Mouse (Mus musculus) megakaryocyte-erythroid progenitor cell, adult 5 weeks (primary cell): Measurements from ENCODE around the gene Wdr53. TPM values are rescaled to one million over a fixed set of nuclear protein-coding genes. Genes with fewer than 3 reads are reported as not detected.

Experiments
- polyA plus RNA-seq: library from polyadenylated mRNA; stranded (reverse); fragments of >175 nt; gene quantifications from 2 replicates; pipeline ENCODE4 v1.2.3, GENCODE M21; 2012

The Wdr53 gene
- polyA plus RNA-seq, result 10.8 and 14.9 TPM in 2 replicates

GRCm38 (mm10) chr16:32246952-32247370 is at the start of gene Wdr53, which contains the start of gene Fbxo45:
Gene Wdr53, plus strand, starts transcription at chr16:32247227.
Gene Fbxo45, minus strand, starts transcription at chr16:32247158.

DNA sequence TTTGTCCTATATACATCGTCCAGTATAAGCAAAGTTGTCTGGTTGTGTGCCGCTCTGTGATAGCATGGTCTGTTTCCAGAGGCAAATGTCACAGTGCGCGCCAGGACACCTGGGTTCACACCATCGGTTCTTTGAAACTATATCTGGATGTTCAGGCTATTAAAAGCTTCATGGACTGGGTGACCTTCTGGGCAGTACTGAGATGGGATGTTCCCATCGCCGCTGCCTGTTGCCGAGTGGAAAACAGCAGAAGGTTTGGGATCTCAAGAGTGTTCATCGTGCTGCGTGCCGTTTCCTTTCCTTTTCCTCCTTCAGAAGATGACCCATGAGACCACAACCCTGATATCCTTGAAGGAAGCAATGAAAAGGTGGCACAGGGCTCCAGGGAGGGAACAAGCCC is 24.3 kb downstream of the Wdr53 start, which contains the start of gene Smco1:
TSS of gene Smco1 (plus strand) at position 178 of the 400 bp plus-strand sequence.

GRCm38 (mm10) chr16:32277308-32278256 is 30.6 kb downstream of the Wdr53 start, which contains the start of gene Rnf168:
Gene Rnf168, plus strand, starts transcription at chr16:32277459.

Other genes with a start within 250 kb of the Wdr53 start
- gene Senp5, start 243.9 kb upstream of the Wdr53 start, polyA plus RNA-seq, result 3.0 and 3.1 TPM in 2 replicates
- gene Pak2, start 167.9 kb upstream of the Wdr53 start, polyA plus RNA-seq, result 36.0 and 45.3 TPM in 2 replicates
- 37.7 and 38.6 TPM in 2 replicates for gene Pigx, start 147.5 kb upstream of the Wdr53 start, polyA plus RNA-seq
- 4.1 and 6.0 TPM in 2 replicates for gene Cep19, start 147.4 kb upstream of the Wdr53 start, polyA plus RNA-seq
- 98.7 and 161 TPM in 2 replicates for gene Nrros, start 81.6 kb upstream of the Wdr53 start, polyA plus RNA-seq
- gene Bex6, start 67.4 kb upstream of the Wdr53 start, polyA plus RNA-seq, result 13.1 and 13.8 TPM in 2 replicates
- gene Fbxo45, start 69 bp upstream of the Wdr53 start, polyA plus RNA-seq, result 7.1 and 8.0 TPM in 2 replicates
- gene Smco1, start 24.2 kb downstream of the Wdr53 start, polyA plus RNA-seq, result not detected in 2 replicates
- gene Rnf168, start 30.2 kb downstream of the Wdr53 start, polyA plus RNA-seq, result 8.0 and 11.0 TPM in 2 replicates
- 1.6 and 4.4 TPM in 2 replicates for gene Ubxn7, start 85.0 kb downstream of the Wdr53 start, polyA plus RNA-seq
- gene Tm4sf19, start 153.3 kb downstream of the Wdr53 start, polyA plus RNA-seq, result not detected in 2 replicates
- gene Tctex1d2, start 172.5 kb downstream of the Wdr53 start, polyA plus RNA-seq, result 0.60 and 0.76 TPM in 2 replicates
- 43.8 and 50.1 TPM in 2 replicates for gene Pcyt1a, start 183.7 kb downstream of the Wdr53 start, polyA plus RNA-seq
- 0.06 TPM in 1 of 2 replicates, not detected in the other for gene Slc51a, start 240.7 kb downstream of the Wdr53 start, polyA plus RNA-seq
- gene Zdhhc19, start 249.0 kb downstream of the Wdr53 start, polyA plus RNA-seq, result not detected in 2 replicates